Mouse (Mus musculus): ENCODE results near the gene Slc25a34.

- TF ChIP-seq CTCF (IDR thresholded peaks at IDR 0.05) (no peak), EP300 (IDR thresholded peaks at IDR 0.05) (no peak)
Observed at GRCm38 (mm10) chr4:141658846-141659484, 35.3 kb upstream of the Slc25a34 start.
